Mouse (Mus musculus): ENCODE data around the gene Lmna.

Gene Lmna

DNA sequence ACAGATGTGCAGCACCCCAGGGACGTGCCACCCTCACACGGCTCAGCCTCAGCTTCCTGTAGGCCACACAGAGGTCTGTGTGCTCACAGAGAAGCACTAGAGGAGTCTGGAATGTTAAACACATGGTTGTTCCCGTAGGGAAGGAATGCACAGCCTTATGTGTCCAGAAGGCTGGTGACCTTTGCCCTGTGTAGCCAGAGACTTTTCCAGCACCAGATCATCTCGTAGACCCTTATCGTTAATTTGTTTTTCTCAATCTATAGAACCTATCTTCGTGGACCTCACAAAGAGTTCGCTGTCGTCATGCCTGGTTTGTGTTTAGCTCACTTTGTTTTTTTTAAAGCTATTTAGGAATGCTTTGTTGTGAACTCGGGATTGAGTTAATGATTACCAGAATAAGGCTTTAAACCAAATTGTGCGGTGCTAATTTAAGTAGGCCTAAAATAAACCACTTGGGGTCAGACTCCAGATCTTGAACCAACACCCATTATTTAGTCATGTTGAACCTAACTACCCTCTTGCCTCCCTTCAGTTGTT, 38.7 kb downstream of the Lmna start:
- DNase-seq (ENCODE audit: low spot score) = no peak

GRCm38 (mm10) chr3:88469466-88469865, 40.3 kb downstream of the Lmna start:
- DNase-seq (ENCODE audit: low spot score) = no peak

DNA sequence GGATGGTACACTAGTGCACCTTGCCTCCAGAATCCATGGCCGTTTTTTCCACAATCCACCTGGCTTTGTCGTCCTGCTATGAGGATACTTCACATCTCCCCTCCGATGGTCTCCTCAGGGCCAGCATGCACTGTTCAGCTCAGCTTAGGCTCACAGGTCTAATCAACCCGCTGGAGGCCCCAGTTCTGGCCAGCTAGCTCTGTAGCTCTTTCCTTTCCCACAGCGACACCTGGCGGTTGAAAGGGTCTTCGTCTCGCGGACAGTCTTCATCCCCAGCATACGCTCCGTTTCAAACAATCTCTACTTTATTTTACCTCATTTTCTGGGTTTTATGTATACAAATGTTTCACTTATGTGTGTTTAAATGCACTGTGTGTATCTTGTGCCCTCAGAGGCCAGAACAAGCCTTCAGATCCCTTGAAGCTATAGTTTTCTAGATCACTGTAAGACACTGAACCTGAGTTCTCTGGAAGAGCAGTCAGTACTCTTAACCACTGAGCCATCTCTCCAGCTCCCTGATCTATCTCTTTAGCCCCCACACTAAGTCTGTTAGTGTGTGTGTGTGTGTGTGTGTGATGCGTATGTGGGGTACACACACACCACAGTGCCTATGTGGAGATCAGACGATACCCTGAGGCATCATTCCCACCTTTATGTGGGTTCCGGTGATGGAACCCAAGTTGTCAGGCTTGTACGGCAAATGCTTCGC, 42.5 kb downstream of the Lmna start:
- DNase-seq (ENCODE audit: low spot score) = peak; percentile 82

DNA sequence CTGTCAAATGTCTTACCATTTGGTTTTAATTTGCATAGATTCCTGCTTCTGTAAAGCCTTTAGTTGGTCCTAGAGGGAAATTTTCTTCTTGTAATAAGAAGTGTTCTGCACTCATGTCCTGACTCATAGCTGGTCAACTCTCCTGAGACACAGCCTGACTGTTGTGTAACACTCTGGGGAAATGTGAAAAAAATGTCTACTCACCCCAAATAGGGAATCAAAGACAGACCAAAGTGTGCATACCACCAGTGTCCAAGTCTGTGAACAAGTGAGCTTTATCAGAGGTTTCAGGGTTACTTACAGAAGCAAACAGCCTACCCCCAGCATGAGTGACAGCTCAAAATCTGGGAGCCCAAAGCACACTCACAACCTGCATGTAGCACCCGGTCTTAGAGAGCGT, 44.6 kb downstream of the Lmna start:
- no peak for DNase-seq (ENCODE audit: low spot score)

- DNase-seq (ENCODE audit: low spot score) = no peak
Measured at GRCm38 (mm10) chr3:88464425-88464824, 45.3 kb downstream of the Lmna start.

- DNase-seq (ENCODE audit: low spot score) = no peak
Measured at GRCm38 (mm10) chr3:88460983-88461696, 48.6 kb downstream of the Lmna start, which contains the start of gene Sema4a. TSS of gene Sema4a (minus strand) at chr3:88461182.

- DNase-seq (ENCODE audit: low spot score) = no peak
Measured at GRCm38 (mm10) chr3:88460029-88460428, 49.7 kb downstream of the Lmna start.

DNA sequence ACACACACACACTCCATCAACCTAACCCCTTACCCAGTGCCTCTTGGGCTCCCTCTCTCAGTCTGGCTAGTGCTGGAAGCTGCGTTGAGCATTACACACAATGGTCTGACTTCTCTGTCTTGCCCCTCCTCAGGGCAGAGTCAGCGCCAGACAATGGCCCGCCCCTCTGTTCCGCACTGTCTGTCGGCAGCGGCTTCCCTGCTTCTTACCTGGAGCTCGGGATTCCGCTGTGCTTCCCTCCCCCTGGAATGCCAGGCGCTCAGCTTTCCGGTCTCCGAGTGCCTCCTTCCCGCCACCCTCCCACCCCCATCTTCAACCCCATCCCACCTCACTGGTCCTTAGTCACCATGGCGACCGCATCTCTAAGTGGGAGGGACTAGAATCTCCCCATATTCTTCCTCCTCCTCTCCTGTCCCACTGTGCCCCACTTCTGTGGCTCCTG, 51.0 kb downstream of the Lmna start:
- no peak for DNase-seq (ENCODE audit: low spot score)

GRCm38 (mm10) chr3:88456746-88457532, 52.8 kb downstream of the Lmna start:
- no peak for DNase-seq (ENCODE audit: low spot score)

GRCm38 (mm10) chr3:88456313-88456712, 53.4 kb downstream of the Lmna start:
- no peak for DNase-seq (ENCODE audit: low spot score)

GRCm38 (mm10) chr3:88455588-88456264, 54.0 kb downstream of the Lmna start:
- DNase-seq (ENCODE audit: low spot score) = no peak

DNA sequence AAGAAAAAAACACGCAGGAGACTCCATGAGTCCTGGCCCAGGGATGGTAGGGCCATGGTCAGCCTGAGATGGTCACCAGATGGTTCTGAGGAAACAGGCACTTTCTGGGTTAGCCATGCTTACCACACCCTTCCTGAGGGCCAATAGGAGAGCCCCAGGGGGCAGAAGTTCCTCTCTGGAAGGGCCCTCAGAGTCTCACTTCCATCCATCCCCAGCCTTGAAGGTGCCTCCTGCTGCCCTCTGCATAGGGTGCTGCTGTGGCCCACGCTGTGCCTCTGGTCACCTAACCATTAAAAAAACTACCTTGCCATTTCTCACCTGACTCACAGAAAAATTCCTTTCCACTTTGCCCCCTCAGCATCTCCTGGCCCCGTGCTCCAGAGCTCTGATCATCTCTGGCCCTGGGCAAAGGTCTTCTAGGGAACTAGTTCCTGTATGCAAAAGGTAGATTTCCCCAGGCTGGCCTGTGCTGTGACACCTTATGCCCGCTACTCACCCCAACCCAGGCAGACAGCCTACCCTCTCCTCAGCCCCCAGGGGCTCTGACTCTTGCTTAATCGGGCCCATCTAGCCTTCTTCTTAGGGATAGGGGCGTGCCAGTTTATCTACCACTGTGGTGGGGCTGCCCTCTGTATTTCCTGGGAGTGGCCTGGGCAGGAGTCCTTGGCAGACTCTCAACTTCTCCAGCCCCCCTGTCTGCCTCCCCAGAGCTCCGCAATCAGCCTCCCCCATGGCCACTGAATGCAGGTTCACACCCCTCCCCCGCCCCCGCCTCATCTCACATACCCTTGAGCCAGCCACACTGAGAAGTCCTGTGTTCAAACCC, 54.8 kb downstream of the Lmna start:
- no peak for DNase-seq (ENCODE audit: low spot score)

- no peak for DNase-seq (ENCODE audit: low spot score)
Measured at GRCm38 (mm10) chr3:88453986-88454385, 55.8 kb downstream of the Lmna start.

DNA sequence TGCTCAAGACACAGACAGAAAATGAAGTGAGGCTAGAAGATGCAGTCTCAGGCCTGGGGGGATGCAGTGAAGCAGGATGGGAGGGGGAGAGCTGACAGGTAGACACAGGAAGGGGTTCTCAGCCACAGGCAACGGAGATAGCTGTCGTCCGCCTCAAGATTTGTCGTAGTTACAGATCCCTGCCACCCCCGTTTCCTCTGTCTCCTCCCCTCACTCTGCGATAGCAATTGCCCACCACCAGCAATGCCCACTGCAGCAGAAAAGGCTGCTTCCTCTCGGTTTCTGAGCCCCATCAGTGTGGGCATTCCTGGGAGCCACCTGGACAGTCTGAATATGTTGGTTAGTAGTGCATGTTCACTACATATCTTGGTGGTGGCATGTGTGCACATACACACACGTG, 56.4 kb downstream of the Lmna start:
- no peak for DNase-seq (ENCODE audit: low spot score)

DNA sequence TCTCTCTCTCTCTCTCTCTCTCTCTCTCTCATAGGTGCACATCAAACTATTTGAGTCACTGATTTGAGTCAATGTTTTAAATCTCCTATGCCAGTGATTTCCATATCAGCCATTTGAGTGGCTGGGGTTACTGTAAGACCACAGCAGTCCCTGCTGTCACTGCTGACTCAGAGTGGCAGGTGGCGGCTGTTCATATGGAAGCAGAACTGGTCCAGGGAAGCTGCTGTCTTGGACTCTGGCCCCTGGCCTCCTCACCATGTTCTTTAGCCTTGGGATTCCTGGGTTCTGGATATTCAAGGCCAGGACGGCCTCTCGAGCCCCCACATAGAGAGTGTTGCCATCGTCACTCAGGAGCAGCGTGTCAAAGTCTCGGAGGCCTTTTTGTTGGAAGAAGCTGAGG, 57.0 kb downstream of the Lmna start:
- no peak for DNase-seq (ENCODE audit: low spot score)

- DNase-seq (ENCODE audit: low spot score) = no peak
Measured at GRCm38 (mm10) chr3:88452246-88452645, 57.5 kb downstream of the Lmna start.

DNA sequence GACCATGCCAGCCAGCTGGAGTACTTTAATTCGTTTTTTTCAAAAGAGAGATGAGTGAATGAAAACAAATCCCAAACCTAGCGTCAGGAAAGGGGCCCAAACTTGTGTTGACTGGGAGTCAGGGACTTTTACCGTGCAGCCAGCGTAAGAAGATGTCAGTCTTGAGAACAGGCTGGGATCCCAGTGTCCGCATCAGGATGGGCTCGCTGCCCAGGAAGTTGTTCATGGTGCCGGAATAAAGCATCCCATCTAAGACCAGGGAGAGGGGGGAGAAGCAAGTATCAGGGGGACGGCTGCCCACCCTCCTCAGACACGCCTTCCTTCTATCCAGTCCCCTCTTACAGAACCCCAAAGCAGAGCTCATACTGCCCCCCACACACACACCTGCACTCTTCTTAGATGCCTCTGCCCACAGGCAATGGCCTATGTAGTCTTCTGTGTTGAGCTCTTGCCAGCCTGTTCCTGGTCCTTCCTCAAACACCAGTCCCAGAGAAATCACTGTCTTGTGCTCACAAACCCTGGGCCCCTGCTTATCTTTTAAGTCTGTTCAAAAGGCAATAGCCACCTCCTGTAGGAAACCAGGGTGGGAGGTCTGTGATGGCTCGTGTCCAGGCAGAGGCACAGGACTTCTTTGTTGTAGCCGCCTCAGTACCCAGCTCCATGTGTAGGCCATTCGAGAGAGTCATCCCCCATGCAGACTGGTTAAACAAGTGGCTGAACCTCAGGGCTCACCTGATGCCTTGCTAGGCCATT, 59.2 kb downstream of the Lmna start:
- no peak for DNase-seq (ENCODE audit: low spot score)

DNA sequence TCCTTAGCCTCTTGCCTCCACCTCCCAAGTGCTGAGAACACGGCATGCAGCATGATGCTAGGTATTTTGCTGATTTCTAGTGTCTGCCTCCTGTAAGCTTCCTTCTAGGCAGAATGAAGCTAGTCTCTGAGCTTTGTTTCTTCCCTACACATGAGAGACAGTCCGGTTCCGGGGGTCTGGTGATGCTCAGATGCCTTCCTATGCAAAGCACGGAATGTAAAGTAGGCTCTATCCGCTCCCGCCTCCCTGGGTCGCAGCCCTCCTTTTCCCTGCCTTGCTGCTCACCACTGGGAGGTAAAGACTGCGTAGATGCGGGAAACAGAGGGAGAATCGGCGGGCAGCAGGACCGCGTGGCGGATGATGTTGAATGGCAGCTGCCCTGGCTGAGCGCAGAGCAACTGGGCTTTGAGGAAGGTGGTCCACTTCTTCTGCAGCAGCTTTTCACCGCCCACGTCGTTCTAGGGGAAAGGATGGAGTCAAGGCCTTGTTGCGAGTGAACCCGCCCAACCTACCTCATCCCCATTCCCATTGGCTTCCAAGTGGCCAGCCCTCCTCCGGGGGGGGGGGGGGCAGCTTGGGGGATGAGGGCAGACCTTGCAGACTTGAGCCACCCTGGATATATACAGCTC, 60.2 kb downstream of the Lmna start:
- no peak for DNase-seq (ENCODE audit: low spot score)

DNA sequence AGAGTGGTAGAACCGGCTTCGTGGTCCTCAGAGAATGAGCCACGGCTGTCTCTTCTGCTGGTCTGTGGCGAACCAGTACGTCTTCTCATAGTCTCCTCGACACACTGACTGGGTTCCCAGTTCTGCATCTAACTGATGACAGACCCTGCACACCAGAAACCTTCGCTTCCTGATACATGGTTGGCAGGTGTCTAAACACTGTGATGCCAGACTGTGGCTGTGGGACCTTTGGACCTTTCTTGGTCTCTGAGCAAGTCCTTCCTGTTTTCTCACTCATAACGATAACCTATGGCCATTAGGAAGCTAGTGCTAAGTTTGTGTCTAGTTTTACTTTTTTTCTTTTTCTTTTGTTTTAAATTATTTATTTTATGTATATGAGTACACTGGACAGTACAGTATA, 61.3 kb downstream of the Lmna start:
- no peak for DNase-seq (ENCODE audit: low spot score)

- DNase-seq (ENCODE audit: low spot score) = no peak
Measured at GRCm38 (mm10) chr3:88447676-88448183, 62.0 kb downstream of the Lmna start.

Measured in urinary bladder, postnatal 10 days (tissue).